Mouse (Mus musculus) myocyte (in vitro differentiated cells): ENCODE results near the gene Tctex1d4.

Source experiments
- CEBPB ChIP-seq: IDR thresholded peaks from 2 replicates; pipeline ENCODE4 v1.6.1; 2011; ENCODE audit warnings: mild to moderate bottlenecking, moderate library complexity; ENCODE audit not compliant: poor library complexity, insufficient read depth, severe bottlenecking
- MAX ChIP-seq: IDR thresholded peaks from one replicate; pipeline ENCODE4 v1.6.1; 2011; ENCODE audit warnings: low read depth, mild to moderate bottlenecking, control low read depth
- MYOD1 ChIP-seq, 3 experiments: IDR thresholded peaks; one replicate each; pipeline ENCODE4 v1.6.1; 2011; ENCODE audit warnings: control low read depth in 2 of 3, low read depth in 2 of 3, mild to moderate bottlenecking in 2 of 3, moderate library complexity in 1 of 3; ENCODE audit not compliant: insufficient read length in 2 of 3, control insufficient read depth in 1 of 3
- MYOG ChIP-seq, 3 experiments: IDR thresholded peaks; one replicate each; pipeline ENCODE4 v1.6.1; 2011; ENCODE audit warnings: control low read depth in 2 of 3, low read depth in 2 of 3, mild to moderate bottlenecking in 2 of 3; ENCODE audit not compliant: insufficient read length in 2 of 3, control insufficient read depth in 1 of 3, insufficient read depth in 1 of 3
- POLR2A ChIP-seq: IDR thresholded peaks from one replicate; pipeline ENCODE4 v1.6.1; 2011; ENCODE audit warnings: low read depth, mild to moderate bottlenecking, control low read depth, moderate library complexity; ENCODE audit not compliant: insufficient read length
- POLR2AphosphoS2 ChIP-seq: IDR thresholded peaks from one replicate; pipeline ENCODE4 v1.6.1; 2011; ENCODE audit warnings: low read depth, control low read depth; ENCODE audit not compliant: insufficient read length
- SRF ChIP-seq: IDR thresholded peaks from one replicate; pipeline ENCODE4 v1.6.1; 2011; ENCODE audit warnings: low read depth; ENCODE audit not compliant: control insufficient read depth, insufficient read length
- TCF12 ChIP-seq: IDR thresholded peaks from one replicate; pipeline ENCODE4 v1.6.1; 2011; ENCODE audit warnings: mild to moderate bottlenecking, control low read depth; ENCODE audit not compliant: poor library complexity, insufficient read depth, severe bottlenecking
- TCF3 ChIP-seq: IDR thresholded peaks from one replicate; pipeline ENCODE4 v1.6.1; 2011; ENCODE audit warnings: low read depth, control low read depth; ENCODE audit not compliant: insufficient read length

DNA sequence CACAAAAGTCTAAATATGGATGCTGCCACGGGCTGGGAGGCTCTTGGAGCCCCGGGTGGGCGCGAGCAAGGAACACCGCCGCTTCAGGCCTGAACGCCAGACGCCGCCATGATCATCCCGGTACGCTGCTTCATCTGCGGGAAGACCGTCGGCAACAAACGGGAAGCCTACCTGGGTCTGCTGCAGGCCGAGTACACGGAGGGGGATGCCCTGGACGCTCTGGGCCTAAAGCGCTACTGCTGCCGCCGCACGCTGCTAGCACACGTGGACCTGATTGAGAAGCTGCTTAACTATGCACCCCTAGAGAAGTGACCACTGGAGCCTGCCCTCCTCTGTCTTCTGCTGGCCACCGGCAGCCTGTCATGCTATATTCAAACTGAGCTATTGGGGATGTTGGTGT is 22.2 kb downstream of the Tctex1d4 start:
- TF ChIP-seq TCF3 (no peak), POLR2A (peak; percentile 52), MYOG (IDR thresholded peaks at IDR 0.05; ENCODE audit: control insufficient read depth in 1 of 3, insufficient read depth in 1 of 3, insufficient read length in 2 of 3, low read depth in 2 of 3) (no peak), POLR2AphosphoS2 (peak; percentile 93), MYOD1 (IDR thresholded peaks at IDR 0.05; ENCODE audit: control insufficient read depth in 1 of 3, insufficient read length in 2 of 3, low read depth in 2 of 3) (no peak), CEBPB (no peak), SRF (no peak), TCF12 (no peak), MAX (no peak)
